ENCODE assay signal across 13 mouse cellular contexts in genomic region chr10:128390366-128390765, GRCm38 (mm10). TPM values are rescaled to one million over a fixed set of nuclear protein-coding genes. Genes with fewer than 3 reads are reported as not detected.
"Had no signal": no experiment of that assay in that cellular context is flagged by ENCODE, and none has a peak within 500 bp of the region (broad histone marks: within the 10 kb centered on the region; RNA-seq: fewer than 3 reads in every experiment).

No protein-coding gene starts in this region.

- H3K4me3 ChIP-seq: limb, embryonic 13.5 days; neural tube, embryonic 12.5 days had no signal

- H3K27ac ChIP-seq: limb, embryonic 13.5 days; liver, embryonic 14.5 days; neural tube, embryonic 12.5 days had no signal

- H3K9me3 ChIP-seq: limb, embryonic 13.5 days; neural tube, embryonic 12.5 days had no signal

- DNase-seq: kidney, postnatal 14 days; left cerebral cortex, postnatal 4 days; lung, adult 2 months; lung, postnatal 36 days; midbrain, embryonic 14.5 days; thymus, postnatal 14 days had no signal

- ATAC-seq: lung, postnatal 0 days had no signal

- H3K27me3 ChIP-seq: limb, embryonic 13.5 days; neural tube, embryonic 12.5 days had no signal

- H3K4me1 ChIP-seq: limb, embryonic 13.5 days; neural tube, embryonic 12.5 days had no signal

- H3K4me2 ChIP-seq: limb, embryonic 13.5 days; neural tube, embryonic 12.5 days had no signal

- H3K9ac ChIP-seq: limb, embryonic 13.5 days; liver, embryonic 14.5 days; neural tube, embryonic 12.5 days had no signal

RNA-seq across cellular contexts. Expression of gene Slc39a5, which starts 10.7 kb away (rescaled TPM):
- total RNA-seq: left cerebral cortex, adult 18-20 months; megakaryocyte progenitor cell, adult 5-6 weeks; neutrophil, adult 5-6 weeks had no signal
- polyA plus RNA-seq: lung, adult 2 months; lung, postnatal 0 days; midbrain, embryonic 14.5 days; neural tube, embryonic 12.5 days had no signal
